Mouse (Mus musculus) lung, postnatal 0 days (tissue): ENCODE results near the gene Sorcs3.

Source experiments
- CTCF ChIP-seq: IDR thresholded peaks from 2 replicates; pipeline ENCODE4 v1.5.1; 2016; ENCODE audit warnings: antibody characterized with exemption, mild to moderate bottlenecking
- EP300 ChIP-seq: IDR thresholded peaks from 2 replicates; pipeline ENCODE4 v1.6.1; 2016; ENCODE audit warnings: antibody characterized with exemption, mild to moderate bottlenecking, control low read depth

DNA sequence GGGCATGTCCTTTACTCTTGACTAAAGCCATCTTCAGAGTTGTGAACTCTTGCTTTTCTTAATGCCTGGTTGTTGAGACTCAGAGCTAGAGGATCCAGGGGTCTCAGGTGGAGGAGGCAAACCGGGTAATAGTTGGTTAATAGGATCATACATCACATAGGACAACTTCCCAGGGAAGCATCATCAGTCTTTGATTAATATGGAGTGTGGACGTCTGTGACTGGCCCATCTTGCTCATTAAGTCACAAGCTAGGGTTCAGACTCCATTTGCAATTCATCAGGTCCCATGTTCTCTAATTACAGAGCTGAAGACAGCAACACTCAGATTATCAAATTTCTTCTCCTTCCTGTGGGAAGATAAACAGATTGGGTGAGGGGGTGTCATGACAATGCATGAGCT, 353.6 kb downstream of the Sorcs3 start:
- TF ChIP-seq CTCF: no peak
- TF ChIP-seq EP300: no peak
